Mouse (Mus musculus) small intestine, adult 2 months (tissue): Measurements from ENCODE around the gene Lysmd1. TPM values are rescaled to one million over a fixed set of nuclear protein-coding genes. Genes with fewer than 3 reads are reported as not detected.

ENCODE experiments used
- H3K27ac ChIP-seq: fragments of 200-500 bp; 2 replicates; pipeline ENCODE4 v1.5.1; 2012; ENCODE audit warnings: low read depth, low read length, control low read depth, inconsistent platforms; ENCODE audit not compliant: insufficient read depth
- H3K27me3 ChIP-seq: fragments of 200-500 bp; 2 replicates; pipeline ENCODE4 v1.6.1; 2012; ENCODE audit warnings: mild to moderate bottlenecking, moderate library complexity, low read length, inconsistent platforms; ENCODE audit not compliant: control insufficient read depth, insufficient read depth
- H3K36me3 ChIP-seq: fragments of 200-500 bp; 2 replicates; pipeline ENCODE4 v1.6.1; 2012; ENCODE audit warnings: mild to moderate bottlenecking, low read length, control low read depth, inconsistent platforms; ENCODE audit not compliant: control insufficient read depth, insufficient read depth
- H3K4me1 ChIP-seq: fragments of 200-500 bp; 2 replicates; pipeline ENCODE4 v1.6.1; 2012; ENCODE audit warnings: low read length, inconsistent platforms, mixed read lengths; ENCODE audit not compliant: control insufficient read depth, insufficient read depth, insufficient read length
- H3K4me3 ChIP-seq: fragments of 200-500 bp; 2 replicates; pipeline ENCODE4 v1.5.1; 2012; ENCODE audit warnings: low read depth, mild to moderate bottlenecking, control low read depth, inconsistent platforms, low read length, moderate library complexity
- CTCF ChIP-seq: fragments of 200-500 bp; IDR thresholded peaks from 2 replicates; pipeline ENCODE4 v1.5.1; 2012; ENCODE audit warnings: low read depth, mild to moderate bottlenecking, control low read depth, inconsistent platforms, low read length, moderate library complexity, mixed read lengths; ENCODE audit not compliant: insufficient replicate concordance, insufficient read length; ENCODE audit errors: extremely low read depth
- POLR2A ChIP-seq: fragments of 200-500 bp; IDR thresholded peaks from 2 replicates; pipeline ENCODE4 v1.6.1; 2012; ENCODE audit warnings: low read depth, mild to moderate bottlenecking, control low read depth, inconsistent platforms, low read length, moderate library complexity
- WGBS: fragments of 180-500 bp; shearing (Covaris S2); methylation state at CpG from one replicate; pipeline ENCODE4 v1.1.7; 2018; 5-methylcytosine and 5-hydroxymethylcytosine counted together
- polyA plus RNA-seq: library from polyadenylated mRNA; depleted of rRNA; stranded (reverse); fragments of >200 nt; gene quantifications from 2 replicates; pipeline ENCODE4 v1.2.3, GENCODE M21; 2012

Lysmd1 gene
- polyA plus RNA-seq, 1 experiment: 5.0 TPM

DNA sequence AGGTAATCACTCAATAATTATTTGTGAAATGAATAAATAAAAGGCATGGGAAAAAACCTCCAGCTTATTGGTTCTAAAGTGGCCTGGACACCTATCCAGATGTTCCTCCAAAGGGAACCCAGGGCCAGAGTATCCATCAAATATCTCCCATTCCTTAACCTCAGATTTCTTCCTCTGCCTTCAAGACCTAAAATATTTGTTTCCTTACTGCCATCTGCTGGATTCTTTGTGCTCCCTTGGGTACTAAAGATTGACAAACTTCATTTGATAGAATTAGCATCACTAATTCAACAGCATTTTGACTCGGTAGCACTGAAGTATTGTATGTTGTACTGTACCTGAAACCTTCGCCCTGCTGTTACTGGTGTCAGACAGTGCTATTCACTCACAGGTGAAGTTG is 26.0 kb upstream of the Lysmd1 start:
- TF ChIP-seq POLR2A: no peak
- TF ChIP-seq CTCF: no peak
- Histone ChIP-seq H3K27me3 (no peaks in the 10 kb centered on the region), H3K36me3 (peaks cover 4% of the 10 kb centered on the region; the same call in 1 of the 2 replicates), H3K4me3 (no peak overlapping the region), H3K27ac (no peak overlapping the region), H3K4me1 (peaks cover 6% of the 10 kb centered on the region; the same call in 1 of the 2 replicates)
- 58% methylated on average over 2 of the region's 2 CpGs for WGBS

DNA sequence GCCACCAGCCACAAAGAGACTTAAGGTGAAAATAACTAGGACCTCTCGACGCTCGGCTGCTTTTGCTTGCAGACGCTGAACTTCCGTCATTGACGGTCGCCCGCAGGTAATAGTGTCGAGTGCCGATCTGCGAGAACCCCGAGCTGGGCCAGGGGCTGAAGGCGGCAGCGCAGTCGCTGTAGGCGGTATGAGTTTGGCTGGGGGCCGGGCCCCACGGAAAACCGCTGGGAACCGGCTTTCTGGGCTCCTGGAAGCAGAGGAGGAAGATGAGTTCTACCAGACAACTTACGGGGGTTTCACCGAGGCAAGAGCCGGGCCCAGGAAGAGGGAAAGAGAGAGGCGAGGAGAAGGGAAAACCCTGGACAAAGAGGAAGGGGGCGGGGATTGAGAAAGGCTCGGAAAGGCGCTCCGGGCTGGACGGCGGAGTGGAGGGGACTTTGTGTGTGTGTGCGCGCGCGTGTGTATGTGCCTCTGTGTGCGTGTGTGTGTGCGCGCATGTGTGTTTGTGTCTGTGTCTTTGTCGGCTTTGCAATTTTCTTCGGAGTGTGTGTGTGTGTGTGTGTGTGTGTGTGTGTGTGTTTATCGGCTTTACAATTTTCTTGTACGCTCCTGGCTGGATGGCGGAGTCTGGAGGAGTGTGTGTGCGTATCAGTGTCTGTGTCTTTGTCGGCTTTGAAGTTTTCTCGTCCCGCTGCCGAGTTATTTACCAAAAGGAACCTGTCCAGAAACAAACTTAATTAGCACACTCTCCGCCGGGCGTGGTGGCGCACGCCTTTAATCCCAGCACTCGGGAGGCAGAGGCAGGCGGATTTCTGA is 22.8 kb upstream of the Lysmd1 start, which contains the start of gene Vps72:
Gene Vps72, plus strand, starts transcription at position 112 of the 816 bp plus-strand sequence.
- H3K36me3 ChIP-seq: 0 out of 2 replicates have a peak, but pooled peaks cover 7% of the 10 kb centered on the region
- H3K27me3 ChIP-seq: no peaks in the 10 kb centered on the region
- peak within 1 kb of the TSS; percentile 75 for H3K4me3 ChIP-seq
- H3K4me1 ChIP-seq: peaks cover 2% of the 10 kb centered on the region; the same call in 1 of the 2 replicates
- under 1% methylated on average over 54 of the region's 54 CpGs for WGBS
- TF ChIP-seq CTCF: no peak
- peak; percentile 74 for TF ChIP-seq POLR2A
- peak within 1 kb of the TSS; percentile 75 for H3K27ac ChIP-seq

DNA sequence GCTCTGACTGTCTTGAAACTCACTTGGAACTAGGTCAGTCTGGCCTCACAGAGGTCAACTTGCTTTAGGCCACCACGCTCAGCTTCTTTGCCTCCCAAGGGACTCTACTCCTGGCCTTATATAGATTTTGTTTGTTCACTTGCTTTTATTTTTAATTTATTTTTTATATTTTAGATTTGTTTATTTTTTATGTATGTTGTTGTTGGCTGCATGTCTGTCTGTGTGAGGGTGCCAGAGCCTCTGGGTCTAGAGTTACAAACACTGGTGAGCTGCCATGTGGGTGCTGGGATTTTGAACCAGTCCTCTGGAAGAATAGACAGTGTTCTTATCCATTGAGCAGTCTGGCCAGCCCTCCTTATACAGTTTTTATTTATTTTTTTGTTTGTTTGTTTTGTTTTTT is 21.1 kb upstream of the Lysmd1 start:
- Histone ChIP-seq H3K27ac (no peak overlapping the region), H3K4me1 (peaks cover 4% of the 10 kb centered on the region; the same call in 1 of the 2 replicates), H3K36me3 (0 out of 2 replicates have a peak, but pooled peaks cover 10% of the 10 kb centered on the region), H3K4me3 (no peak overlapping the region), H3K27me3 (no peaks in the 10 kb centered on the region)
- no peak for TF ChIP-seq POLR2A
- no peak for TF ChIP-seq CTCF
- WGBS: 95% methylated on average over 1 of the region's 1 CpGs

DNA sequence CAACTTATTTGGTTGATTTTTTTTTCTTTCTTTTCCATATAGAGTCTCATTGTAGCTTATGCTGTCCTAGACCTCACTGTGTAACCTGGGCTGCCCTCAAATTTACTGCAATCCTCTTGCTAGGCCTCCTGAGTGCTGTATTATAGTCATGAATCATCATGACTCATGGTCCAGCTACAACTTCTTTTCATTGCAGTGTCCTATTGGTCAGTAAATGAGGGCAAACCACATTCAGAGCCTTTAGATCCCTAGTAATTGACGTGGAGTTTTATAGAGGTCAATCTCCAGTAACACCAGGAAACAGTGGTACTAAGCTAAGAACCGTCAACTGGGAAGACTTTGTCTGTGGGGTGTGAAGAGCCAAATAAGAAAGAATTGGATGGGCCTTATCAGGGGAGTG is 16.1 kb upstream of the Lysmd1 start:
- WGBS: 66% methylated on average over 2 of the region's 2 CpGs
- Histone ChIP-seq H3K36me3 (peaks cover 49% of the 10 kb centered on the region), H3K27me3 (no peaks in the 10 kb centered on the region), H3K27ac (0 out of 2 replicates have a peak overlapping the region, but pooled peaks have one; percentile 23), H3K4me3 (no peak overlapping the region), H3K4me1 (peaks cover 2% of the 10 kb centered on the region; the same call in 1 of the 2 replicates)
- TF ChIP-seq CTCF (no peak), POLR2A (no peak)

DNA sequence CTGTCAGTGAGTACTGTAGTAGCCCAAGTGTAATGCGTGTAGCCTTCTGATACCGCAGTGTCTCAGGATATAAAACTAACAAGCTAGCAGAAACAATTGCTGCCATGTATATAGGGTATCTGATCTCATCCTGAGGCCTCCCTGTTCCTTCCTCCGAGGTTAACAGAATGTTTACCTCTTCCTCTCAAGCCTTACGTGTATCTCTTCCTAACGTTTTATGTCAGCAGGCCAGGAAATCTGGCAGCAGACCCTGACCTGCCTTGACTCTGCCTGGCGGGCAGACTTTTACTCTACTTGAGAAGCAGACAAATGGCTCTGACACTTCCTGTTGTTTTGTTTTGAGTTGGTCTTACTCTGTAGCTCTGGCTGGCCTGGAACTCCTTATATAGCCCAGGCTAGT is 12.3 kb upstream of the Lysmd1 start:
- Histone ChIP-seq H3K27ac (no peak overlapping the region), H3K4me1 (peaks cover 2% of the 10 kb centered on the region; the same call in 1 of the 2 replicates), H3K27me3 (no peaks in the 10 kb centered on the region), H3K36me3 (peaks cover 44% of the 10 kb centered on the region), H3K4me3 (no peak overlapping the region)
- TF ChIP-seq POLR2A (no peak), CTCF (no peak)
- 77% methylated on average over 6 of the region's 6 CpGs for WGBS

DNA sequence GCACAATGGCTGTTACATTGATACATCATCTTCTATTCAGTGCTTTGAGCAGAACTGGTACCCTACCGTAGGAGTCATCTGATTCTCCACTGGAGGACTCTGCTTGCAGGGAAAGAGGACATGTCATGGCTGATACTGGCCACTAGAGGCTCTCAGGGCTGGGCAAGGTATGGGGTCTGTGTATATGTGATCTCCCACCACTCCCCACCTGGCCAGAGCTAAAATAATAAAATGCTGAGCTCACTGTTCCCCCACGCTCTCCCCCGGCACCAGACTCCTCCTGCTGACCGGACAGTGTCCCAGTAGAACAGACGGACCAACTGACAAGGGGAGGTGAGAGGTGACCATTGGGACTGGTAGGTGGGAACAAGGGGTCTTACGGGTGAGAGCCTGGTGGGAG is 9.6 kb upstream of the Lysmd1 start, which contains the start of gene Tmod4:
Gene Tmod4, plus strand, starts transcription at position 231 of the 400 bp plus-strand sequence.
- 66% methylated on average over 6 of the region's 6 CpGs for WGBS
- no peak within 1 kb of the TSS for H3K27ac ChIP-seq
- H3K27me3 ChIP-seq: no peaks in the 10 kb centered on the region
- TF ChIP-seq CTCF (peak; percentile 50; the same call in 1 of the 2 replicates), POLR2A (no peak)
- H3K36me3 ChIP-seq: peaks cover 37% of the 10 kb centered on the region
- H3K4me1 ChIP-seq: no peaks in the 10 kb centered on the region
- no peak within 1 kb of the TSS for H3K4me3 ChIP-seq

DNA sequence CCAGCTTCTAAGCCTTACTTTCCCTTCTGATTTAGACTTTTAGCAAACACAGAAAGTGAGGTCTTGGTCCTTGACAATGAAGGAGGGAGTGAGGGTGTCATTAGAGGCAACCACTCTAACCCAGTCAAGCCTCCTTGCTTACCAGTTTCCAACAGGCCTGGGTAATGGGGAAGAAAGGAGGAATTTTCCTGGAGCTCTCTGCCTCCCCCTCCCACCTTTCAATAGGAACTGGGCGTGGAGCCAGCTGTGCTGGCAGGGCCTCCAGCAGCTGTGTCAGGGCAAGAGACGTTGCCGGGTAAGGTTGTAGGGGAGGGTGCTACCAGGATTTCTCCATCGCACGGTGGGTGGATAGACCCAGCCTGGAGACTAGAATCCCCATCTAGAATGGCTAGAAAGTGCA is 8.9 kb upstream of the Lysmd1 start:
- no peak for TF ChIP-seq CTCF
- peaks cover 35% of the 10 kb centered on the region for H3K36me3 ChIP-seq
- H3K27ac ChIP-seq: no peak overlapping the region
- H3K4me3 ChIP-seq: no peak overlapping the region
- 8% methylated on average over 5 of the region's 5 CpGs for WGBS
- H3K4me1 ChIP-seq: no peaks in the 10 kb centered on the region
- H3K27me3 ChIP-seq: no peaks in the 10 kb centered on the region
